Mouse (Mus musculus) brain, embryonic 14.5 days (tissue): ENCODE data around the gene Dcst2. TPM values are rescaled to one million over a fixed set of nuclear protein-coding genes. Genes with fewer than 3 reads are reported as not detected.

Experiments used
- DNase-seq: peaks from one replicate; pipeline ENCODE4 v3.0.0-alpha.2; 2011; ENCODE audit warnings: low read depth
- CTCF ChIP-seq: fragments of 200-500 bp; IDR thresholded peaks from 2 replicates; pipeline ENCODE4 v1.5.1; 2012; ENCODE audit warnings: inconsistent platforms, mild to moderate bottlenecking, moderate library complexity, borderline replicate concordance; ENCODE audit not compliant: insufficient read depth, insufficient read length; ENCODE audit errors: extremely low read depth
- POLR2A ChIP-seq: fragments of 200-500 bp; IDR thresholded peaks from 2 replicates; pipeline ENCODE4 v1.6.1; 2012; ENCODE audit warnings: mild to moderate bottlenecking, inconsistent platforms, borderline replicate concordance; ENCODE audit not compliant: poor library complexity, insufficient read depth, insufficient read length, severe bottlenecking; ENCODE audit errors: extremely low read depth
- polyA plus RNA-seq: library from polyadenylated mRNA; depleted of rRNA; stranded (reverse); fragments of >200 nt; gene quantifications from 2 replicates; pipeline ENCODE4 v1.2.3, GENCODE M21; 2012

The Dcst2 gene
- polyA plus RNA-seq, 1 experiment: 0.38 TPM

DNA sequence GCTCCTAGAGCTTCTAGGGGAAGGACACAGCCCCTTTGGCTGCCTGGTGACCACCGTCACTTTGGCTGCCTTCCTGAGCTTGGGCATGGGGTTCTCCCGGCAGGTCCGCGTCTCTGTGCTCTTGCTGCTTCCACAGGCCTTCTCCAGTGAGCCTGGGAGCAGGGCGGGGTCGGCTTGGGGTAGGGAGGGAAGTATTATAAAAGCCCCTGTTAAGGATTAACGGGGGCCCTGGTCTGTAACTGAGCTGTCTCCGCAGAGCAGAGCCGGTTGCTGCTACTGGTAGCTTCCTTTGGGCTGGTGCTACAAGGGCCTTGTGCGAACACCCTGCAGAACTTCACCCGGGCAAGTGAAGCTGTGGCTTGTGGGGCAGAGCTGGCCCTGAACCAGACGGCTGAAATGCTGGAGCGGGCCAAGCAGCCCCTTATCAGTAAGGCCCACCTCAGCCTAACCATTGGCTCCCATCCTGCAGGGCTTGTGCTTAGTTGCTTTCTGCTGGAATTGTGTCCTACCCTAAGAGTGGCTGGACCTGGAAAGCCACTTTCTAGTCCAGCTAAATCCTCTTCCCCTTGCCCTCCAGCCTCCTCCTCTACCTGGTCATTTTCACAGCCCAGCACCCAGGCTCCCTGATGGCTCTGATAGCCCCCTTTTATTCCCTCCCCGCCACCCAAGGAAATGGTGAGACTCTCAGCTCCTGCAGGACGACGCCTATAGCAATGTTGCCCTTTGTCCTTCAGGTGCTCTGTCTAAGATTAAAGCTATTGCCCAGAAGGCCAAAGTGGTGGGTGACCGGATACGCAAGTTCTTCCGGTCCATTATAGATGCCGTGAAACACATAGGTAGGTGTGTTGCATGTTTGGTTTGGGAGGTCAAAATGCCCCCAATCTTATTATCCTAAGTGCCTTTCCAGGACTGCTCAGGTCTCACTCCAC lies 4.0 kb downstream of the Dcst2 start:
- DNase-seq: no peak
- no peak for TF ChIP-seq CTCF
- TF ChIP-seq POLR2A: no peak

DNA sequence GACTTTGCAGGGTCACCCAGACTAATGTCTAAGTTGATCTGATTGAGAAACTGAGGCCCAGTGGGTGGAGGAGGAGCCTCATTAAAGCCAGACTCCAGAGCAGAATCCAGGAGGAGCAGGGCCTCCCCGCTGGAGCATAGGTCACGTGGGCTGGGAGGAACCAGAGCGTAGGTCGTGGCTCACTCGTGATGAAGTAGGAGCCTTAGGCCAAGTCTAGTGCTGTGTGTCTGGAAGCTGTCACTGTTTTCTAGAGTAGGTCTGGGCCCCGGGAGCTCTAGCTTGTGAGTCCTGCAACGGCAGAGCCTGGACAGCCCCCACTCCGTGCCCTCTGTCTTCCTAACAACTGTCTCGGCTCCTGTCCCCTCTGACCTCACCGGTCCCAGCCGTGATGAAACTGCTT lies 5.6 kb downstream of the Dcst2 start:
- no peak for TF ChIP-seq POLR2A
- TF ChIP-seq CTCF: no peak
- DNase-seq: no peak

DNA sequence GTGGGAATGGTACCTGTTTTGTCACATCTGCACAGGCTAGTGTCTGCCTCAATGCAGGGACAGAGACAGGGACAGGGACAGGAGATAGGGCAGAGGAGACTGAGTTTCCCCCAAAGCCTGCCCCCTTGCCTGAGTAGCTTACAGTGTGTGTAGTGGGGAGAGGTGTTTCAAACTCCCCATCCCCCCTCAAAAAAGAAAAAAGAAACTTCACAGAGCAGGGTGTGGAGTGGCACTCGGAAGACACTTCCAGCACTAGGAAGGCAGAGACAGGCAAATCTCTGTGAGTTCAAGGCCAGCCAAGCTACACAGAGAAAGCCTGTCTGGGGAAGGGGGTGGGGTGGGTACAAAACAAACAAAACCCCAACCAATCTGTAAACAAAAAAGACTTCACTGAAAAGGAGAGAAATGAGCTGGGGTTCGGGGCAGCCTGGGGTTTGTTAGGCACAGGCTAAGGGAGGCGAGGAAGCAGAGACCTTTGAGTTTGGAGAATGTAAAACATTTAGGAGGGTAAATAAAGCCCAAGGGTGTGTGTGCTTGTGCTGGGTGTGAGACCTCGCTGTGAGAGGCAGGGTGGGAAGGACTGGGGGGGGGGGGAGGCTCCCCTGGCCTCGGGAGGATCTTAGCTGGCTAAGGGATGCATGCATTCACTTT lies 11.9 kb downstream of the Dcst2 start:
- DNase-seq: no peak
- TF ChIP-seq CTCF (no peak), POLR2A (no peak)

DNA sequence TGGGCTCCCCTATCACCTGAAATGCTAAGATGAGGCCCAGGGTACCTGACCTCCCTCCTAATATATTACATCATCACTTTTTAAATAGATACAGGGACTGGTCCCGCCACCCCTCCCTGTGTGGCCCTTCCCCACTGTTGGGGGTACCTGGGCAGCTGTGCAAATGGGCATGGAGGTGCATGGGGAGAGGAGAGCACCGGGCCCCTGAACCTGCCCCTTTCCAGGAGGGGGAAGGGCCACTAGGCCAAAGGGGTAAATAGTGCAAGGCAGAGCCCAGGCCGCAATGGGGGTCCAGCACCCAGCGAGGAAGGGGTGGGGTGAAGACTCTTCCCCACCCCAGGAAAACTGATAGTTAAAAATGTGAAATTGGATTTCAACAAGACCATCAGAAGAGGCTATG lies 16.1 kb downstream of the Dcst2 start:
- no peak for DNase-seq
- TF ChIP-seq CTCF: no peak
- TF ChIP-seq POLR2A: no peak

DNA sequence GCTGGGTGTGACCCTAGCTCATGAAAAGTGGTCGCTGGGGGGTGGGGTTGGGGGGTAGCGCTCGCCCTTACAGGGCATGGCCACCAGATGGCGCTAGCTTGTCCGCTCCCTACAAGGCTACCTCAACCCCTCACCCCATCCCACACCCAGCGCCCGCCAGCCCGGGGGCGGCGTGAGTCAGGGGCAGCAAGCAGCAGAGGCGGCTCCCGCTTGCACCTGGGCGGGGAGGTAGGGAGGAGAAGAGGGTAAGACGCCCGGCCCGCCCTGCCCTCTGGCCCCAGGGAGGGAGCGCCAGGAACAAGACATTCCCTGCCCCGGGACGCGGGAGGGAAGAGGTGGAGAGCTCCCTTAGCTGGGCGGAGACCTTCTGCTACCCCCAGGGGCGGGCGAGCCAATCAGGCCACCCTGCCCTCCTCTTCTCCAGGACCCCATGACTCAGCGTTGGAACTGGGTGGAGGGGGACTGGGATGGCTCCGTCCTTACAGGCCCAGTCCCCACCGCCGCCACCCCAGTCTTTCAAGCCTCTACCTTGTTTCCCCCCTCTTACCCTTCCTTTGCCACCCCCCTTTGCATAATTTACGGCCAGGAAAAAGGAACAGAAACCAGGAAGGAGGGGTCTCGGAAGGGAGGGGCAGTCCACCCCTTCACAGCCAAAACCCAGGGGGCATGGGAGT lies 16.8 kb downstream of the Dcst2 start:
- TF ChIP-seq POLR2A (0 out of 2 replicates have a peak, but pooled peaks have one; percentile 13), CTCF (peak; percentile 95)
- DNase-seq: peak; percentile 86

DNA sequence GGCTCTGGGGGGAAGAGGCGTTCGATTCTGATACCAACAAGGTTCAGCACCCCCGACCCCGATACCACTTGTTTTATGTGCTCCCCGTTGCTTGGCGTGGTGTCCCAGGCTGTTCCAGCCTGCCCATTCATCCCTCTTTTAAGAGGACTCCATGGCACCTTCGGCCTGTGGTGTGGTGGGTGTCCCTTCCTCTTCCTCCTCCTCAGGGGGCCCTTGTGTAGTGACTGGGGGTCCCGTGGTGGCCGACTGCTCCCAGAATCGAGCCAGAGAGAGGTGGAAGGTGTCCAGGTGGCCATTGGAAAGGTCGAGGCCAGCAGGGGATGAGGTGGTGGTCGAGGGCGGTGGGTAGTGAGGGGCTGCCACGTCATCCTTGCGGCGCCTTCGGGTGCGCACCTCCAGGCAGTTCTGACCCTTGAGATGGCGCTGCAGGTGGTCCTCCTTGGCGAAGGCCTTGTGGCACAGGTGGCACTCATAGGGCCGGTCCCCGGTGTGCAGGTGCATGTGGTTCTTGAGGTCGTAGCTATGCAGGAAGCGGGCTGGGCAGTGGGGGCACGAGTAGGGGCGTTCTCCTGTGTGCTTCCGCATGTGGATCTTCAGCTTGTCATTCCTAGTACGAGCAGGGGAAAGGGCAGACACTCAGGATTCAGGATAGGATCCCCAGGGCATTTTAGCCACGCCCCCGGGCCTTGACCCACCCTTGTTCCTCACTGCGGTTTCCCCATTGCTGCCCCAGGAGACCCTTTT lies 17.8 kb downstream of the Dcst2 start:
- no peak for DNase-seq
- no peak for TF ChIP-seq POLR2A
- no peak for TF ChIP-seq CTCF

DNA sequence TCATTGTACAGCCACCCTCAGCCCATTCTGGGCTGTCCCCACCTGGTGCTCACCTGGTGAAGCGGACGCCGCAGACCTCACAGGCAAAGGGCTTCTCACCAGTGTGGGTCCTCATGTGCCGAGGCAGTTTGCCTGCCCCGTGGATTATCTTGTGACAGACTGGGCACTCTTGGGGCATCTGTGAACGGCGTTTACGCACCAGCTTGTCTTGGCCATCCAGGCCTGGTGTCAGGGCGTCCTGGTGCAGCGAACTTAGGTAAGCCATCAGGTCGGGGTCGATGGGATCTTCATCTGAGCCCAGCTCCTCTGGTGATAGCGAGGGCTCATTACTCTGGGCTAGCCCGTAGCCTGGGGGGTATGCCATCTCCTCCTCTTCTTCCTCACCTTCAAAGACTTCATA lies 18.5 kb downstream of the Dcst2 start:
- TF ChIP-seq CTCF: no peak
- no peak for TF ChIP-seq POLR2A
- DNase-seq: no peak

DNA sequence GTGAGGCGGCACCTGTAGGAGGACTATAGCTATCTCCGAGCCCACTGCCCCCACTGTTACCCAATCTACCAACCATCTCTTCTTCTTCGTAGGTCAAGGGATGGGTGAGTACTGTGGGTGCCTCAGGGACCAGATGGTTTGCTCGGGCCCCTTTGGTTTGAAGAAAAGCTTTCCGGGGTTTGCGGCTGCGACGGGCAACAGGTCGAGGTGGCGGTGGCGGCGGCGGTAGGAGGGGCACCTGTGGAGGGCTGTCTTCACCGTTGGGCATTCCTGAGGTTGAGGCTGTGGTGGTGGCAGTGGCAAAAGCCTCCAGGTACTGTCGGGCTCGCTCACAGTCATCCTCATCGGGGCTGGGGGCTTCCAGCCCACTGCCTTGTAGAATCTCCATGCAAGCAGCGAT lies 18.9 kb downstream of the Dcst2 start:
- TF ChIP-seq POLR2A (no peak), CTCF (no peak)
- DNase-seq: no peak

DNA sequence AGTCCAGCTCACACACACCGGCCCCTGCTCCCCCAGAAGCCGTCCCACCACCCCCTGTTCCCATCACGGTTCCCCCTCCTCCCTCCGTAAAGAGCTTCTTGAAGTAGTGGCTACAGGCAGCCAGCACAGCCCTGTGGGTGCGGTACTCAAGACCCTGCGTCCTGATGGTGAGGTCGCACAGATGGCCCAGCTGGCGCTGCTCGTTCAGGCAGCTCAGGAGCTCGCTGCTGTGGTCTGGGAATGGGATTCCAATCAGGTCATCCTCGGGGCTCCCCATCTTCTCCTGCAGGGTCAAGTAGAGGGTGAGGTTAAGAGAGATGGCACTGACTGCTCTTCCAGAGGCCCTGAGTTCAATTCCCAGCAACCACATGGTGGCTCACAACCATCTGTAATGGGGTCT lies 19.5 kb downstream of the Dcst2 start:
- TF ChIP-seq POLR2A (no peak), CTCF (no peak)
- no peak for DNase-seq

DNA sequence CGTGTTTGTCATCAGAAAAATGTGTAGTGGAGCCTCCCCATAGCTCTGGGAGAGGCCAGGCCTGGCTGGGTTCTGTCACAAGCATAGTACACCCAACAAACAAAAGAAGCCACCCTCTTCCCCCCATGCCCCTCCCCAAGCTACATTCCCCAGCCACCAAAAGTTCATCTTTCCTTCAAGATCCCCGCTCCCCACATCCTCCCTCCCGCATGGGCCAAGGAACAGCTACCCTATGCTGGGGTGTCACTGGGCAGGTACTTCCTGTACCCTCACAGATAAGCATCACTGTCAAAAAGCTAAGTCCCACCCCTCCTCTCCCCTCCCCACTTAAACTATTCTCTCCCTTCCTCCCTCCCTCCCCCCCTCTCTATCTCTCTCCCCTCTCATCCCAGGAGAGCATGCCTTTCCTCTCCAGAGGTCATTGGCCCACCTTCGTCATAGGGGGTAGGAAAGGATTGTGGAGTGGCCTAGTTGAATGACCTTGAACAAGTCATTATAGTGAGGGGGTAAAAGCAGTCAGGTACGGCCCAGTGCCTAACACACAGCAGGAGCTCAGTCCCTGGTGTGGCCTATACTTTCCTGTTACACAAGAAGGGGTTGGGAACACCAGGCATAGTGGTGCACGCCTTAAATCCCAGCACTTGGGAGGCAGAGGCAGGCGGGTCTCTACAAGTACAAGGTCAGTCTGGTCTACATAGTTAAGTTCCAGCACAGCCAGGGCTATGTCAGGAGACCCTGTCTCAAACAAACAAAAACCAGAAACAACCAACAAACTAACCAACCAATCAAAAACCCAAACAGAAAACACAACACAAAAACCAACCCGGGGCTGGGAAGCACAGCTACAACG lies 20.5 kb downstream of the Dcst2 start:
- DNase-seq: no peak

More for the DNA sequence above, 20.5 kb downstream of the Dcst2 start:
- TF ChIP-seq POLR2A (no peak), CTCF (no peak)
